In genomic region chr6:118087955-118088354, GRCm38 (mm10) we compare ENCODE assay signal across 9 mouse cellular contexts. TPM values are rescaled to one million over a fixed set of nuclear protein-coding genes. Genes with fewer than 3 reads are reported as not detected.
DNase-seq lines count a peak whose midpoint lies in the region; ATAC-seq and TF ChIP-seq lines count a peak whose summit lies in the region.
"Had no signal": no experiment of that assay in that cellular context is flagged by ENCODE, and none has a peak within 500 bp of the region (broad histone marks: within the 10 kb centered on the region; RNA-seq: fewer than 3 reads in every experiment).

No protein-coding gene starts in this region.

- peak; percentile 53 for DNase-seq in intestine, embryonic 14.5 days (ENCODE audit: low spot score)
- DNase-seq in right cerebral cortex, postnatal 10 days (ENCODE audit: low spot score in 2 of 2) = peak; percentile 44
- no peak for DNase-seq in right cerebral cortex, postnatal 14 days
- DNase-seq in gastrocnemius, postnatal 36 days = no peak
- no peak for DNase-seq in adrenal gland, postnatal 4 days (ENCODE audit: low spot score in 2 of 2)

- no peak overlapping the region for H3K27ac ChIP-seq in intestine, embryonic 14.5 days (ENCODE audit: low read depth)
- H3K27ac ChIP-seq in intestine, embryonic 16.5 days (ENCODE audit: low read length) = no peak overlapping the region
- no peak overlapping the region for H3K27ac ChIP-seq in bone marrow macrophage, adult 2 months (ENCODE audit: insufficient read depth, low read depth, low read length)
- H3K27ac ChIP-seq in small intestine, adult 2 months (ENCODE audit: insufficient read depth, low read depth, low read length) = no peak overlapping the region
- H3K27ac ChIP-seq: embryonic facial prominence, embryonic 15.5 days had no signal

- no peak for TF ChIP-seq POLR2A in bone marrow macrophage, adult 2 months (IDR thresholded peaks at IDR 0.05; ENCODE audit: borderline replicate concordance, low read depth, low read length)
- no peak for TF ChIP-seq POLR2A in small intestine, adult 2 months (IDR thresholded peaks at IDR 0.05; ENCODE audit: low read depth, low read length)

- H3K27me3 ChIP-seq in intestine, embryonic 14.5 days (replicated peaks; ENCODE audit: control insufficient read depth, insufficient read depth, low read length) = no peaks in the 10 kb centered on the region
- H3K27me3 ChIP-seq in intestine, embryonic 16.5 days (replicated peaks; ENCODE audit: control insufficient read depth, insufficient read depth, low read length) = no peaks in the 10 kb centered on the region
- H3K27me3 ChIP-seq in small intestine, adult 2 months (ENCODE audit: control insufficient read depth, insufficient read depth, low read length) = no peaks in the 10 kb centered on the region
- H3K27me3 ChIP-seq: embryonic facial prominence, embryonic 15.5 days had no signal

- WGBS in intestine, embryonic 14.5 days = 56% methylated on average over 8 of the region's 8 CpGs
- 62% methylated on average over 8 of the region's 8 CpGs for WGBS in intestine, embryonic 16.5 days
- 49% methylated on average over 8 of the region's 8 CpGs for WGBS in small intestine, adult 2 months

- ATAC-seq in intestine, embryonic 14.5 days (replicated peaks; ENCODE audit: low FRiP score, low TSS enrichment, low read depth) = no peak
- no peak for ATAC-seq in intestine, embryonic 16.5 days

- no peaks in the 10 kb centered on the region for H3K36me3 ChIP-seq in intestine, embryonic 14.5 days (ENCODE audit: control insufficient read depth, insufficient read depth, low read length)
- no peaks in the 10 kb centered on the region for H3K36me3 ChIP-seq in intestine, embryonic 16.5 days (ENCODE audit: control insufficient read depth, insufficient read depth, low read length)
- no peaks in the 10 kb centered on the region for H3K36me3 ChIP-seq in small intestine, adult 2 months (ENCODE audit: control insufficient read depth, insufficient read depth, low read length)
- H3K36me3 ChIP-seq: embryonic facial prominence, embryonic 15.5 days had no signal

- intact Hi-C loops in gastrocnemius, postnatal 36 days (cut with DNase I) = no loop called here

- no peak overlapping the region for H3K9ac ChIP-seq in intestine, embryonic 14.5 days (ENCODE audit: low read length)
- H3K9ac ChIP-seq in intestine, embryonic 16.5 days (ENCODE audit: low read depth, low read length) = no peak overlapping the region
- H3K9ac ChIP-seq: embryonic facial prominence, embryonic 15.5 days had no signal

- H3K4me3 ChIP-seq in intestine, embryonic 14.5 days (ENCODE audit: low read depth, low read length) = no peak overlapping the region
- H3K4me3 ChIP-seq in intestine, embryonic 16.5 days (ENCODE audit: low read length) = no peak overlapping the region
- no peak overlapping the region for H3K4me3 ChIP-seq in bone marrow macrophage, adult 2 months (ENCODE audit: insufficient read depth, low read length)
- H3K4me3 ChIP-seq in small intestine, adult 2 months (ENCODE audit: low read depth, low read length) = no peak overlapping the region
- H3K4me3 ChIP-seq: embryonic facial prominence, embryonic 15.5 days had no signal

- no peak overlapping the region for H3K4me2 ChIP-seq in intestine, embryonic 14.5 days (ENCODE audit: low read length)
- no peak overlapping the region for H3K4me2 ChIP-seq in intestine, embryonic 16.5 days (ENCODE audit: low read depth, low read length)
- H3K4me2 ChIP-seq: embryonic facial prominence, embryonic 15.5 days had no signal

- peak; percentile 61 for TF ChIP-seq CTCF in bone marrow macrophage, adult 2 months (IDR thresholded peaks at IDR 0.05; ENCODE audit: low read depth, low read length)
- peak; percentile 20; the same call in 1 of the 2 replicates for TF ChIP-seq CTCF in small intestine, adult 2 months (IDR thresholded peaks at IDR 0.05; ENCODE audit: extremely low read depth, insufficient read length, insufficient replicate concordance, low read depth, low read length)

- no peaks in the 10 kb centered on the region for H3K9me3 ChIP-seq in intestine, embryonic 14.5 days (ENCODE audit: control insufficient read depth, low read length)
- no peaks in the 10 kb centered on the region for H3K9me3 ChIP-seq in intestine, embryonic 16.5 days (ENCODE audit: control insufficient read depth, low read length)
- H3K9me3 ChIP-seq: embryonic facial prominence, embryonic 15.5 days had no signal

- no peaks in the 10 kb centered on the region for H3K4me1 ChIP-seq in intestine, embryonic 14.5 days (replicated peaks; ENCODE audit: control insufficient read depth, insufficient read depth, low read length)
- H3K4me1 ChIP-seq in intestine, embryonic 16.5 days (ENCODE audit: control insufficient read depth, insufficient read depth, low read length) = no peaks in the 10 kb centered on the region
- H3K4me1 ChIP-seq in bone marrow macrophage, adult 2 months (ENCODE audit: control insufficient read depth, insufficient read depth, low read length) = no peaks in the 10 kb centered on the region
- H3K4me1 ChIP-seq in small intestine, adult 2 months (ENCODE audit: control insufficient read depth, insufficient read depth, insufficient read length, low read length) = no peaks in the 10 kb centered on the region
- H3K4me1 ChIP-seq: embryonic facial prominence, embryonic 15.5 days had no signal

RNA-seq across cellular contexts. Expression of gene Csgalnact2, which starts 51.0 kb away (rescaled TPM):
- 14.5 and 14.8 TPM in 2 replicates for polyA plus RNA-seq in intestine, embryonic 14.5 days (2014; fragmentation: Nextera tagmentation; extraction: Ambion mirVana)
- polyA plus RNA-seq in intestine, embryonic 16.5 days (2015; fragmentation: Nextera tagmentation; extraction: Ambion mirVana) = 8.6 and 9.3 TPM in 2 replicates
- 47.0 and 49.9 TPM in 2 replicates for polyA plus RNA-seq in bone marrow macrophage, adult 2 months (2012; ENCODE audit: insufficient read depth, insufficient read length, missing spikeins)
- polyA plus RNA-seq in small intestine, adult 2 months (2012; rRNA removed) = 0.28 and 0.38 TPM in 2 replicates
- total RNA-seq in gastrocnemius, postnatal 36 days (2021) = 10 to 100 TPM; 25.3 to 25.9 TPM
- total RNA-seq in adrenal gland, postnatal 4 days (2021) = 10 to 100 TPM; 19.9 to 22.3 TPM

Comparison
In these comparisons a context has a peak if more than half of its experiments do, and no peak if none do; other contexts are left out.
1. DNase-seq: peak in intestine, embryonic 14.5 days (single experiment) and right cerebral cortex, postnatal 10 days (2 of 2); none in right cerebral cortex, postnatal 14 days (single experiment), gastrocnemius, postnatal 36 days (0 of 2) and adrenal gland, postnatal 4 days (0 of 2).